Mouse (Mus musculus) yolk sac, embryonic 10.5 days (tissue): ENCODE results near the gene Gm27027.

Source experiments
- DNase-seq: peaks from one replicate; pipeline ENCODE4 v3.0.0-alpha.2; 2017; ENCODE audit warnings: low spot score

Gm27027 gene

GRCm38 (mm10) chr2:93996254-93996653 is at the start of gene Gm27027:
Gene Gm27027 (minus strand): TSS chr2:93996354.
- no peak for DNase-seq

GRCm38 (mm10) chr2:94045411-94046090 is 49.4 kb upstream of the Gm27027 start:
- DNase-seq: peak; percentile 27

- no peak for DNase-seq
Observed at GRCm38 (mm10) chr2:94044174-94044573, 48.0 kb upstream of the Gm27027 start.

GRCm38 (mm10) chr2:94043662-94044061 is 47.5 kb upstream of the Gm27027 start:
- DNase-seq: no peak

- DNase-seq: no peak
Observed at GRCm38 (mm10) chr2:94042461-94042860, 46.3 kb upstream of the Gm27027 start.

- DNase-seq: no peak
Observed at GRCm38 (mm10) chr2:94040391-94041125, 44.4 kb upstream of the Gm27027 start.

- DNase-seq: no peak
Observed at GRCm38 (mm10) chr2:94035428-94036331, 39.5 kb upstream of the Gm27027 start.

GRCm38 (mm10) chr2:94030602-94031001 is 34.4 kb upstream of the Gm27027 start:
- DNase-seq: no peak

- no peak for DNase-seq
Observed at GRCm38 (mm10) chr2:94024637-94025036, 28.5 kb upstream of the Gm27027 start.

- DNase-seq: peak; percentile 92
Observed at GRCm38 (mm10) chr2:94010335-94011291, 14.5 kb upstream of the Gm27027 start, which contains the start of gene Alkbh3. Gene Alkbh3 (minus strand): TSS chr2:94010807.

- peak; percentile 48 for DNase-seq
Observed at GRCm38 (mm10) chr2:94002331-94002730, 6.2 kb upstream of the Gm27027 start.

GRCm38 (mm10) chr2:94001918-94002317 is 5.8 kb upstream of the Gm27027 start:
- DNase-seq: no peak

GRCm38 (mm10) chr2:94001411-94001810 is 5.3 kb upstream of the Gm27027 start:
- DNase-seq: no peak

- DNase-seq: no peak
Observed at GRCm38 (mm10) chr2:93992810-93993209, 3.3 kb downstream of the Gm27027 start.

GRCm38 (mm10) chr2:93992259-93992658 is 3.9 kb downstream of the Gm27027 start:
- DNase-seq: no peak

- no peak for DNase-seq
Observed at GRCm38 (mm10) chr2:93991336-93991735, 4.8 kb downstream of the Gm27027 start.

GRCm38 (mm10) chr2:93988440-93988839 is 7.7 kb downstream of the Gm27027 start:
- DNase-seq: no peak

GRCm38 (mm10) chr2:93982457-93983235 is 13.5 kb downstream of the Gm27027 start:
- DNase-seq: no peak

- no peak for DNase-seq
Observed at GRCm38 (mm10) chr2:93979249-93980120, 16.7 kb downstream of the Gm27027 start.
